Mouse (Mus musculus) thymus, postnatal 36 days (tissue): ENCODE results near the gene Rab4a.

Experiments
- DNase-seq, 2 experiments: peaks; one replicate each; pipeline ENCODE4 v3.0.0; 2022; ENCODE audit warnings: mixed read lengths in 2 of 2

The Rab4a gene

GRCm38 (mm10) chr8:123815325-123815724, 9.5 kb downstream of the Rab4a start:
- no peak for DNase-seq

- no peak for DNase-seq
Observed at GRCm38 (mm10) chr8:123816939-123817338, 11.2 kb downstream of the Rab4a start.

GRCm38 (mm10) chr8:123817747-123818146, 12.0 kb downstream of the Rab4a start:
- DNase-seq, result no peak

GRCm38 (mm10) chr8:123819683-123820610, 14.2 kb downstream of the Rab4a start:
- no peak for DNase-seq

- no peak for DNase-seq
Observed at GRCm38 (mm10) chr8:123820780-123821179, 15.0 kb downstream of the Rab4a start.

GRCm38 (mm10) chr8:123823111-123823510, 17.3 kb downstream of the Rab4a start:
- no peak for DNase-seq

GRCm38 (mm10) chr8:123823532-123824123, 17.8 kb downstream of the Rab4a start:
- DNase-seq, result no peak

- no peak for DNase-seq
Observed at GRCm38 (mm10) chr8:123826001-123826400, 20.2 kb downstream of the Rab4a start.

- DNase-seq, result no peak
Observed at GRCm38 (mm10) chr8:123826758-123827157, 21.0 kb downstream of the Rab4a start.

GRCm38 (mm10) chr8:123827523-123827922, 21.7 kb downstream of the Rab4a start:
- DNase-seq, result no peak

GRCm38 (mm10) chr8:123832757-123833156, 27.0 kb downstream of the Rab4a start:
- DNase-seq, result peak; percentile 44 to 50

- peak; percentile 55 to 67 for DNase-seq
Observed at GRCm38 (mm10) chr8:123835451-123835850, 29.7 kb downstream of the Rab4a start.

GRCm38 (mm10) chr8:123836354-123836753, 30.6 kb downstream of the Rab4a start:
- no peak for DNase-seq

- no peak for DNase-seq
Observed at GRCm38 (mm10) chr8:123838496-123838895, 32.7 kb downstream of the Rab4a start.

- no peak for DNase-seq
Observed at GRCm38 (mm10) chr8:123840578-123841345, 35.0 kb downstream of the Rab4a start.

- DNase-seq, result no peak
Observed at GRCm38 (mm10) chr8:123842086-123842485, 36.3 kb downstream of the Rab4a start.

- no peak for DNase-seq
Observed at GRCm38 (mm10) chr8:123844341-123844740, 38.6 kb downstream of the Rab4a start.

- no peak for DNase-seq
Observed at GRCm38 (mm10) chr8:123845114-123845513, 39.3 kb downstream of the Rab4a start.

- no peak for DNase-seq
Observed at GRCm38 (mm10) chr8:123845991-123846390, 40.2 kb downstream of the Rab4a start.

- DNase-seq, result no peak
Observed at GRCm38 (mm10) chr8:123846509-123846908, 40.7 kb downstream of the Rab4a start.

GRCm38 (mm10) chr8:123847546-123847945, 41.8 kb downstream of the Rab4a start:
- DNase-seq, result no peak

GRCm38 (mm10) chr8:123849352-123849751, 43.6 kb downstream of the Rab4a start:
- DNase-seq, result no peak

- DNase-seq, result no peak
Observed at GRCm38 (mm10) chr8:123851590-123851989, 45.8 kb downstream of the Rab4a start.
